Mouse (Mus musculus) embryonic facial prominence, embryonic 11.5 days (tissue): ENCODE data around the gene Pex10. TPM values are rescaled to one million over a fixed set of nuclear protein-coding genes. Genes with fewer than 3 reads are reported as not detected.

Experiments
- ATAC-seq: fragments of 200-750 bp; cut with Nextera tagmentation; replicated peaks from 2 replicates; pipeline ENCODE4 v1.8.0; 2017; ENCODE audit warnings: low read depth; ENCODE audit not compliant: insufficient number of reproducible peaks, low FRiP score, low TSS enrichment
- DNase-seq: peaks from one replicate; pipeline ENCODE4 v3.0.0-alpha.2; 2015; ENCODE audit warnings: low spot score
- H3K27ac ChIP-seq: fragments of 300-500 bp; sonication (generic); replicated peaks from 2 replicates; pipeline ENCODE4 v1.5.1; 2014; ENCODE audit warnings: mild to moderate bottlenecking, low read depth, low read length, control low read depth
- H3K27me3 ChIP-seq: fragments of 300-500 bp; sonication (generic); 2 replicates; pipeline ENCODE4 v1.6.1; 2014; ENCODE audit warnings: mild to moderate bottlenecking, low read length, moderate library complexity, mixed read lengths; ENCODE audit not compliant: control insufficient read depth, insufficient read depth
- H3K36me3 ChIP-seq: fragments of 300-500 bp; sonication (generic); replicated peaks from 2 replicates; pipeline ENCODE4 v1.6.1; 2014; ENCODE audit warnings: low read depth, mild to moderate bottlenecking, low read length, moderate library complexity, mixed read lengths; ENCODE audit not compliant: control insufficient read depth, insufficient read depth
- H3K4me1 ChIP-seq: fragments of 300-500 bp; sonication (generic); 2 replicates; pipeline ENCODE4 v1.6.1; 2014; ENCODE audit warnings: low read length, mixed read lengths; ENCODE audit not compliant: control insufficient read depth, insufficient read depth
- H3K4me2 ChIP-seq: fragments of 300-500 bp; sonication (generic); 2 replicates; pipeline ENCODE4 v1.6.1; 2014; ENCODE audit warnings: low read depth, mild to moderate bottlenecking, control low read depth, low read length, moderate library complexity
- H3K4me3 ChIP-seq: fragments of 300-500 bp; sonication (generic); 2 replicates; pipeline ENCODE4 v1.5.1; 2014; ENCODE audit warnings: low read depth, low read length, control low read depth
- H3K9ac ChIP-seq: fragments of 300-500 bp; sonication (generic); replicated peaks from 2 replicates; pipeline ENCODE4 v1.6.1; 2014; ENCODE audit warnings: mild to moderate bottlenecking, control low read depth, low read length
- H3K9me3 ChIP-seq: fragments of 300-500 bp; sonication (generic); replicated peaks from 2 replicates; pipeline ENCODE4 v1.6.1; 2016; ENCODE audit warnings: mild to moderate bottlenecking, low read length, inconsistent platforms, mixed read lengths; ENCODE audit not compliant: control insufficient read depth
- WGBS: fragments of 180-500 bp; shearing (Covaris S2); extraction: QIAGEN DNeasy Blood & Tissue Kit; methylation state at CpG from one replicate; pipeline ENCODE4 v1.1.7; 2014; 5-methylcytosine and 5-hydroxymethylcytosine counted together
- polyA plus RNA-seq: library from polyadenylated mRNA; unstranded; fragments of >200 nt; fragmentation: Nextera tagmentation; extraction: Ambion mirVana; gene quantifications from 2 replicates; pipeline ENCODE4 v1.2.1, GENCODE M21; 2014

Gene Pex10
- polyA plus RNA-seq, 1 experiment from 2014 or later: 7.4 TPM

DNA sequence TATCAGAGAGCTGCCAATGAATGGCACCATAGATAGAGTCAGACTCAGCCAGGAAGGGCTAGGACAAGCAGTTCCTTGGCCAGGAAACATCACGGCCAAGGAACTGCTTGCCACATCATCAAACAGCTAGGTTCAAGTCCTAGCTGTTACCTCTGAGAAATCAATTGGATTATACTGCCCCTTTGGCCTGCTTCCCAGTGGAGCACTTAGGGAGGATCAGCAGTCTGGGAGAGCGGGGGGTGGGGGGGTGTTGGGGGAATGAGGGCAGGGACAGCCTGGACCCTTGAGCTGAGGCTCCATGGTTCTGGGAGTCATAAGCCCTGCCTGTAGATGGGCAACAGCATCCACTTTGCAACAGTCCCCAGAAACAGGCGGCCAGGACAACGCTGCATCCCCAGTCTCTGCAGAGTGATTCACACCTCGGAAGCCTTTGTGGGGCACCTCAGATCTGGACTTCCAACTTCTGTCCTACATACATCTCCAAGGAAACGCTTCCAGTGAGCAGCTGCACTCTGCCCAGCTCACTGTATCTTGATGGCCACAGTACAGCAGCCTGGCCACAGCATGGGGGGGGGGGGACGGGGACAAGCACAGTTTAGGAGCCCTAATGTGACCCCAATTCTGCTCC is 44.5 kb upstream of the Pex10 start:
- Histone ChIP-seq H3K36me3 (no peaks in the 10 kb centered on the region), H3K27me3 (no peaks in the 10 kb centered on the region), H3K4me2 (no peak overlapping the region), H3K9me3 (no peaks in the 10 kb centered on the region), H3K27ac (no peak overlapping the region), H3K9ac (no peak overlapping the region), H3K4me3 (no peak overlapping the region), H3K4me1 (peaks cover 5% of the 10 kb centered on the region)
- no peak for ATAC-seq
- WGBS: 81% methylated on average over 7 of the region's 7 CpGs
- DNase-seq: no peak

DNA sequence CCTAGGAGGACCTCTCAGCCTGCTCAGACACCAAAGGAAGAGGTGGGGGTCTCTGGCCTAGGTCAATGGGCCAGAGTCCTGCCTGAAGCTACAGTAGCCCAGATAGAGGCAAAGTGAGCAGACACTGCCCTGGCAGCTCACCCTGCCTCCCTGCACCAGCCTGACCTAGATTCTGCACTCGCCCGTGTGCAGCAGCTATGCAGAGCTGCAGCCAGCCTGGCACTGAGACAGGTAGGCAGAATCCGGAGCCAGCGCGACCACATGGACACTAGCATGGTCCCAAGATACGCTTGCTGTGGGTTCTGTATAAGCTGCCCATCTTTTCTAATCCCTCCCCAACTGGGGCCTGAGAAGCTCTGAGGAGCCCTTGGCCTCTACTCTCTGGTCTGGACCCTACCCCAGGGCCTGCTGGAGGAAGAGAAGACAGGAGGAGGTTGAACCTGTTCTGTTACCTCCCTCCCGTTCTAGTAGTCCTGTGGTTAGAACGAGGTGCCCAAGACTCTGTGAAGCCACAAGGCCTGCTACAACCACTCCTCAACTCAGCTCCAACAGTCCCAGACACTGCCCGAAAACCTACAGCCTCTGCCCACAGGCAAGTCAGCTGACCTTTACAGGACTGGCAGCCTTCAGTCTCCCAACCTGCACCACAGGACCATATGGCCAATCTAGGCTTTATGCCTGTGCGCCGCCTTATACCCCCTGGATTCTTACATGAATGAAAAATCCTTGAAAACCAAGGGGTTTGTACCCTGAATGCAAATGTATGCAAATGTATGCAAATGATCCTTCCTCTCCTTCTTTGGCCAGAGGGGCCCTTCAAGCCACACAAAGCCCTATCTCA is 42.4 kb upstream of the Pex10 start:
- Histone ChIP-seq H3K9ac (no peak overlapping the region), H3K27me3 (no peaks in the 10 kb centered on the region), H3K4me2 (no peak overlapping the region), H3K36me3 (no peaks in the 10 kb centered on the region), H3K27ac (no peak overlapping the region), H3K4me1 (no peaks in the 10 kb centered on the region; the same call in 1 of the 2 replicates), H3K9me3 (no peaks in the 10 kb centered on the region), H3K4me3 (no peak overlapping the region)
- no peak for DNase-seq
- 86% methylated on average over 11 of the region's 11 CpGs for WGBS
- ATAC-seq: no peak

DNA sequence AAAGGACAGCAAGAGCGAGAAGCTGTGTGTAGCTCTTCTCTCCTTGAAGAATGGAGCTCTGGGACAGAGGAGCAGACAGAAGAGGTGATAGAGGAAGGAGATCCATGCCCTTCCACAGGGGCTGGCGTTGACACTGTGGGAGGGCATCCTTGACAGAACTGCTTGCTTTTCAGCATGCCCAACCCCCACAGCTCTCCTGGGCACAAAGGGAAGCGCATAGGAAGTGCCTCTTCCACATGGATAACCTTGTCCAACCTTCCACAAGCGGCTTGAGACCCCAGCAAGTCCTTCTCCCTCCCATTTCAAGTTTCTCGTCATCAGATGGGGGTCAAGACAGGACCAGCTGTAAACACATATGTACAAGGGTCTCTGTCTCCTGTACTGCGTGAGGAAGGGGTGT is 33.7 kb upstream of the Pex10 start:
- H3K4me2 ChIP-seq: no peak overlapping the region
- H3K27me3 ChIP-seq: peaks cover 8% of the 10 kb centered on the region; the same call in 1 of the 2 replicates
- WGBS: 26% methylated on average over 6 of the region's 6 CpGs
- no peak overlapping the region for H3K9ac ChIP-seq
- H3K9me3 ChIP-seq: no peaks in the 10 kb centered on the region
- no peak overlapping the region for H3K4me3 ChIP-seq
- no peak overlapping the region for H3K27ac ChIP-seq
- DNase-seq (no peak), ATAC-seq (no peak)
- H3K36me3 ChIP-seq: no peaks in the 10 kb centered on the region
- peaks cover 4% of the 10 kb centered on the region; the same call in 1 of the 2 replicates for H3K4me1 ChIP-seq

DNA sequence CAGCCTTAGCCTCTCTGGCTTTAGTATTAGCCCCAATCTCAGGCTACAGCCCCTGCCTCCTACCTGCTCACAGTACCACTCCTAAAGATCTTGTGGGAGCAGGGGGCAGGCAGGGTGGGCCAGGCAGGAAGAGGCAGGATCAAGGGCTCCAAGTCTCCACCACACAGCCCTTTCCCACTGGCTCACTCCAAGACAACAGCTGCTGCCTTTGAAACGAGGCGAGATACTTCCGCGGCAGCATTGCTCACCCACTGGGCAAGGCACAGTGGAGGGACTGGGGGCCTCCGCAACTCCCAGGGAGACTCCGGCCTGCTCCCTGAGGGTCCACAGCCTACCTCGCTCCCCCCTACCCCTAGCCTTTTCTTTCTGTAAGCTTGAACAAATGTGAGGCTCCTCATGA is 32.6 kb upstream of the Pex10 start:
- no peak overlapping the region for H3K27ac ChIP-seq
- H3K9me3 ChIP-seq: no peaks in the 10 kb centered on the region
- no peak for ATAC-seq
- 35% methylated on average over 7 of the region's 7 CpGs for WGBS
- H3K27me3 ChIP-seq: peaks cover 8% of the 10 kb centered on the region; the same call in 1 of the 2 replicates
- no peak overlapping the region for H3K4me3 ChIP-seq
- no peak overlapping the region for H3K9ac ChIP-seq
- H3K36me3 ChIP-seq: no peaks in the 10 kb centered on the region
- H3K4me1 ChIP-seq: peaks cover 4% of the 10 kb centered on the region; the same call in 1 of the 2 replicates
- H3K4me2 ChIP-seq: no peak overlapping the region
- no peak for DNase-seq

DNA sequence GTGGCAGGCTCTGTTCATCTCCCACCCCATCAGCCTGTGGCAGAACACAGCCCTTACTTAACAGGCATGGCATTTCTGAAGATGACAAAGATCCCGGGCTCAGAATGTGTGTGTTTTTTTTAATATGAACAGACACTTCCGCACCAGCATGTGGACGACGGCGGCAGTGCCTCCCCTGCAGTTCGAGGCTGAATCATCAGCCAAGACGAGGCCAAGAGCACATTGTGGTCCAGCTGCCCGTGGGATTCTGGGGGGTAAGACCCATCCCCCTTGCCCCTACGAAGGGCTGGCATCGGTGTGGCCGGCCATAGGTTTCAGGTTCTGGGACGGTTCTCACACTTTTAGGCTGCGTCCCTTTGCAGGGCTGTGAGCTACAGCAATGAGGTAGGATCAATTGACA is 32.0 kb upstream of the Pex10 start:
- Histone ChIP-seq H3K4me2 (no peak overlapping the region), H3K9me3 (no peaks in the 10 kb centered on the region), H3K36me3 (no peaks in the 10 kb centered on the region), H3K27me3 (peaks cover 8% of the 10 kb centered on the region; the same call in 1 of the 2 replicates), H3K27ac (no peak overlapping the region), H3K9ac (no peak overlapping the region), H3K4me1 (peaks cover 4% of the 10 kb centered on the region; the same call in 1 of the 2 replicates), H3K4me3 (no peak overlapping the region)
- no peak for ATAC-seq
- WGBS: 65% methylated on average over 13 of the region's 13 CpGs
- DNase-seq: no peak

DNA sequence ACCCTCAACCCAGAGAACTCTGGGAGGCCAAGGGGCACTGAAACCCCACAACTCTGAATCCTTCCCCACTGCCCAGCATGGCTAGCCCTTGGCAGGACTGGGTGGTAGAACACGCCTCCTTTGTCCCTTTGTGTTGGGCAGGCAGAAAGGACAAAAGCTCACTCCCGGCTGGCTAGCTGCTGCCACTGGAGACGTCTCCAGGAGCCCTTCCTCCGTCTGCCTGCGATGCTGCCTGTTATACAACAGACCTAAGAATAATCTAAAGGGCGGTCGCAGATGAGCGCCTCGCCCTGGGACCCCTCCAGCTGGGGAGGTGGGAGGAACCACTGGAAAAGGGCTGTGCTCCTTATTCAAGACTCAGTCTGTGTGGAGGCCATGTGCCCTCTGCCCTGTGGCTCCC is 26.6 kb upstream of the Pex10 start:
- no peaks in the 10 kb centered on the region for H3K36me3 ChIP-seq
- no peaks in the 10 kb centered on the region for H3K9me3 ChIP-seq
- DNase-seq (no peak), ATAC-seq (no peak)
- 24% methylated on average over 9 of the region's 9 CpGs for WGBS
- H3K27me3 ChIP-seq: peaks cover 41% of the 10 kb centered on the region
- H3K27ac ChIP-seq: no peak overlapping the region
- no peak overlapping the region for H3K4me3 ChIP-seq
- no peak overlapping the region for H3K9ac ChIP-seq
- H3K4me2 ChIP-seq: no peak overlapping the region
- H3K4me1 ChIP-seq: peaks cover 3% of the 10 kb centered on the region; the same call in 1 of the 2 replicates

DNA sequence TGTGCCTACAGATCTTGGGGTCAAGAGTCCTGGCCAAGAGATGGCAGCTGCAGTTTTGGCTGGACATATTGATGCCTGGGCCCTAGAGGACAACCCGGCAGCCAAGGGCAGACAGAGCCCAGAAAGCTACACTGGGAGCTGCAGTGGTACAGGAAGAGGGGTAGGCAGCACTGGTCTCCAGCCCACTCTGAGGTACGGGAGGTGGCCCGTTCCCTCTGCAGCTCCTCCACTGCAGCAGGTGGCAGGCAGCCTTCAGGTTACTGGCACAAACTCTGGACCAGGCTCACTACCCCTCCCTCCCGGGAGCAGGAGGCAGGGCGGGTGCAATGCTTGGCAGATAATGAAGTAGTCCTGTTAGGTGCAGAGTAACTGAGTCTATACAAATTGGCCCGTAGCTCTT is 26.1 kb upstream of the Pex10 start:
- Histone ChIP-seq H3K4me1 (peaks cover 3% of the 10 kb centered on the region; the same call in 1 of the 2 replicates), H3K27ac (no peak overlapping the region), H3K9me3 (no peaks in the 10 kb centered on the region), H3K27me3 (peaks cover 45% of the 10 kb centered on the region), H3K4me2 (no peak overlapping the region), H3K4me3 (no peak overlapping the region), H3K36me3 (no peaks in the 10 kb centered on the region), H3K9ac (no peak overlapping the region)
- WGBS: 67% methylated on average over 6 of the region's 6 CpGs
- no peak for DNase-seq
- ATAC-seq: no peak
